Mouse (Mus musculus) lung, adult 2 months (tissue): ENCODE results near the gene Gm11096.

ENCODE experiments used
- CTCF ChIP-seq: fragments of 200-500 bp; IDR thresholded peaks from 2 replicates; pipeline ENCODE4 v1.5.1; 2011; ENCODE audit warnings: mild to moderate bottlenecking, low read length, control low read depth; ENCODE audit not compliant: insufficient read depth
- POLR2A ChIP-seq: fragments of 200-500 bp; IDR thresholded peaks from 2 replicates; pipeline ENCODE4 v1.6.1; 2011; ENCODE audit warnings: low read depth, mild to moderate bottlenecking, control low read depth, low read length, borderline replicate concordance; ENCODE audit errors: extremely low read depth

DNA sequence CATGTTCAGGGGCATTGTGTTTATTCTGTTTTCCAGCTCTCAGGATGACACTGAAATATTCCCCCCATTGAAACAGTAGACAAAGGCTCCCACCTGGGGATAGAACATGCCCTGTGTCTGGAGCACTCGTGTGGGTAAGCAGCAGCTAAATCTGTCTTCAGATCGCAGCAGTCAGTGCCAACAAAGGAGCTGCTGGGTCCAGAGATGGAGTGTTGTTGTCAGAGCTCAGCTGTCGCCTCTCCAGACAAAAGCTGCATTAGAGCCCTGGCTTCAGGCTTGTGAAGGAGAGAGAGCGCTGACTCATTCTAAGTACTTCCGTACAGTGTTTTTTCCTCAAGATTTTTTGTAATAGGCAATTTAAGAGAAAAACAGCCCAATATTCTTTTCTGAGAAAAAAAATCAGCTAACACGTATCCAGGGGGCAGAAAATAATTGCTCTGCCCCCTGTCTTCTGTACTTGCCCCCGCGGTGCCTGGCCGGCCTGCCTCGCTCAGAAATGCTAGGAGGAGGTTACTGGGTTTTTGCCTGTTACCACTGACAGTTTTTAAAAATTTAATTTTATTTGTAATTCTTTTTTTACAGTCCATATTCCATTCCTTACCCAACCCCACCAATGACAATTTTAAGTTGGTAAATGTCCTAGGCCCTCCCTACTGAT is 21.6 kb upstream of the Gm11096 start:
- TF ChIP-seq CTCF (no peak), POLR2A (no peak)
